Mouse (Mus musculus) midbrain, embryonic 14.5 days (tissue): ENCODE measurements around the gene Gm17606. TPM values are rescaled to one million over a fixed set of nuclear protein-coding genes. Genes with fewer than 3 reads are reported as not detected.

Experiments used
- ATAC-seq: fragments of 200-750 bp; cut with Nextera tagmentation; 2 replicates; pipeline ENCODE4 v1.8.0; 2017; ENCODE audit warnings: moderate number of reproducible peaks, moderate library complexity; ENCODE audit not compliant: low FRiP score, low TSS enrichment
- DNase-seq: peaks from one replicate; pipeline ENCODE4 v3.0.0-alpha.2; 2015
- H3K27ac ChIP-seq: fragments of 300-500 bp; sonication (generic); replicated peaks from 2 replicates; pipeline ENCODE4 v1.5.1; 2014; ENCODE audit warnings: mild to moderate bottlenecking, low read depth, low read length, moderate library complexity
- H3K27me3 ChIP-seq: fragments of 300-500 bp; sonication (generic); 2 replicates; pipeline ENCODE4 v1.6.1; 2014; ENCODE audit warnings: low read length, control low read depth, mixed read lengths; ENCODE audit not compliant: control insufficient read depth, insufficient read depth
- H3K36me3 ChIP-seq: fragments of 300-500 bp; sonication (generic); 2 replicates; pipeline ENCODE4 v1.6.1; 2014; ENCODE audit warnings: low read length, control low read depth; ENCODE audit not compliant: control insufficient read depth, insufficient read depth
- H3K4me1 ChIP-seq: fragments of 300-500 bp; sonication (generic); 2 replicates; pipeline ENCODE4 v1.6.1; 2014; ENCODE audit warnings: mild to moderate bottlenecking, antibody characterized with exemption, low read length, control low read depth; ENCODE audit not compliant: control insufficient read depth, insufficient read depth
- H3K4me2 ChIP-seq: fragments of 300-500 bp; sonication (generic); 2 replicates; pipeline ENCODE4 v1.6.1; 2014; ENCODE audit warnings: mild to moderate bottlenecking, low read length, moderate library complexity
- H3K4me3 ChIP-seq: fragments of 300-500 bp; sonication (generic); replicated peaks from 2 replicates; pipeline ENCODE4 v1.5.1; 2014; ENCODE audit warnings: low read depth, low read length
- H3K9ac ChIP-seq: fragments of 300-500 bp; sonication (generic); replicated peaks from 2 replicates; pipeline ENCODE4 v1.6.1; 2014; ENCODE audit warnings: mild to moderate bottlenecking, low read length, moderate library complexity
- H3K9me3 ChIP-seq: fragments of 300-500 bp; sonication (generic); 2 replicates; pipeline ENCODE4 v1.6.1; 2016; ENCODE audit warnings: low read length, control low read depth, mixed read lengths; ENCODE audit not compliant: control insufficient read depth
- WGBS: fragments of 180-500 bp; shearing (Covaris S2); extraction: QIAGEN DNeasy Blood & Tissue Kit; methylation state at CpG from one replicate; pipeline ENCODE4 v1.1.7; 2014; 5-methylcytosine and 5-hydroxymethylcytosine counted together
- polyA plus RNA-seq: library from polyadenylated mRNA; unstranded; fragments of >200 nt; fragmentation: Nextera tagmentation; extraction: Ambion mirVana; gene quantifications from 2 replicates; pipeline ENCODE4 v1.2.1, GENCODE M21; 2014

The Gm17606 gene
- polyA plus RNA-seq, 1 experiment from 2014 or later = not detected

- no peaks in the 10 kb centered on the region for H3K9me3 ChIP-seq
- H3K36me3 ChIP-seq = peaks cover 50% of the 10 kb centered on the region
- no peak overlapping the region; the same call in 1 of the 2 replicates for H3K9ac ChIP-seq
- no peak for DNase-seq
- 0 out of 2 replicates have a peak, but pooled peaks have one; percentile 6 for ATAC-seq
- H3K4me2 ChIP-seq = no peak overlapping the region
- peak overlapping the region; percentile 63 for H3K27ac ChIP-seq
- no peak overlapping the region for H3K4me3 ChIP-seq
- no peaks in the 10 kb centered on the region for H3K27me3 ChIP-seq
- WGBS = 71% methylated on average over 11 of the region's 11 CpGs
- H3K4me1 ChIP-seq = no peaks in the 10 kb centered on the region
These were observed 10.0 kb upstream of the Gm17606 start for GRCm38 (mm10) chr14:54630583-54631239.

- Histone ChIP-seq H3K36me3 (peaks cover 55% of the 10 kb centered on the region), H3K9ac (no peak overlapping the region), H3K27ac (0 out of 2 replicates have a peak overlapping the region, but pooled peaks have one; percentile 63), H3K4me3 (no peak overlapping the region), H3K27me3 (no peaks in the 10 kb centered on the region), H3K4me1 (no peaks in the 10 kb centered on the region), H3K9me3 (no peaks in the 10 kb centered on the region), H3K4me2 (no peak overlapping the region)
- no peak for DNase-seq
- WGBS = 67% methylated on average over 4 of the region's 4 CpGs
- 0 out of 2 replicates have a peak, but pooled peaks have one; percentile 31 for ATAC-seq
These were observed 9.5 kb upstream of the Gm17606 start for GRCm38 (mm10) chr14:54631240-54631599.

- DNase-seq = no peak
- Histone ChIP-seq H3K27ac (no peak overlapping the region), H3K9ac (no peak overlapping the region), H3K27me3 (no peaks in the 10 kb centered on the region), H3K4me1 (no peaks in the 10 kb centered on the region), H3K4me3 (no peak overlapping the region), H3K4me2 (no peak overlapping the region), H3K9me3 (no peaks in the 10 kb centered on the region), H3K36me3 (peaks cover 65% of the 10 kb centered on the region)
- no peak for ATAC-seq
- 92% methylated on average over 36 of the region's 37 CpGs for WGBS
These were observed 8.5 kb upstream of the Gm17606 start for GRCm38 (mm10) chr14:54632252-54632651.

GRCm38 (mm10) chr14:54634182-54634581 lies 6.6 kb upstream of the Gm17606 start:
- Histone ChIP-seq H3K4me2 (no peak overlapping the region), H3K4me1 (peaks cover 2% of the 10 kb centered on the region), H3K9ac (no peak overlapping the region), H3K27me3 (no peaks in the 10 kb centered on the region), H3K4me3 (no peak overlapping the region), H3K36me3 (peaks cover 84% of the 10 kb centered on the region), H3K9me3 (no peaks in the 10 kb centered on the region), H3K27ac (no peak overlapping the region)
- WGBS = 88% methylated on average over 4 of the region's 4 CpGs
- no peak for ATAC-seq
- no peak for DNase-seq

GRCm38 (mm10) chr14:54636954-54637353 lies 3.8 kb upstream of the Gm17606 start:
- ATAC-seq (no peak), DNase-seq (peak; percentile 67)
- Histone ChIP-seq H3K36me3 (peaks cover 64% of the 10 kb centered on the region), H3K9ac (no peak overlapping the region), H3K4me1 (peaks cover 13% of the 10 kb centered on the region), H3K27me3 (no peaks in the 10 kb centered on the region), H3K27ac (no peak overlapping the region), H3K4me2 (no peak overlapping the region), H3K4me3 (no peak overlapping the region), H3K9me3 (no peaks in the 10 kb centered on the region)
- WGBS = 49% methylated on average over 8 of the region's 8 CpGs

- DNase-seq = no peak
- Histone ChIP-seq H3K9me3 (no peaks in the 10 kb centered on the region), H3K36me3 (peaks cover 64% of the 10 kb centered on the region), H3K27me3 (no peaks in the 10 kb centered on the region), H3K4me2 (no peak overlapping the region), H3K4me3 (no peak overlapping the region), H3K27ac (no peak overlapping the region), H3K9ac (0 out of 2 replicates have a peak overlapping the region, but pooled peaks have one; percentile 6), H3K4me1 (peaks cover 13% of the 10 kb centered on the region)
- 75% methylated on average over 5 of the region's 5 CpGs for WGBS
- no peak for ATAC-seq
These were observed 2.5 kb upstream of the Gm17606 start for GRCm38 (mm10) chr14:54638210-54638609.

- Histone ChIP-seq H3K27me3 (no peaks in the 10 kb centered on the region), H3K27ac (no peak overlapping the region), H3K4me2 (peak overlapping the region; percentile 93), H3K9me3 (no peaks in the 10 kb centered on the region), H3K36me3 (peaks cover 70% of the 10 kb centered on the region), H3K9ac (peak overlapping the region; percentile 56), H3K4me3 (peak overlapping the region; percentile 80), H3K4me1 (peaks cover 13% of the 10 kb centered on the region)
- no peak for DNase-seq
- ATAC-seq = no peak
- WGBS = 13% methylated on average over 4 of the region's 4 CpGs
These were observed 631 bp upstream of the Gm17606 start for GRCm38 (mm10) chr14:54640121-54640520.

GRCm38 (mm10) chr14:54641305-54641969 lies 685 bp downstream of the Gm17606 start, which contains the start of gene Cdh24:
TSS of gene Cdh24 (minus strand) at chr14:54641364.
- H3K36me3 ChIP-seq = peaks cover 74% of the 10 kb centered on the region
- peak within 1 kb of the TSS; percentile 80 for H3K4me3 ChIP-seq
- no peaks in the 10 kb centered on the region for H3K9me3 ChIP-seq
- peak within 1 kb of the TSS; percentile 96 for H3K9ac ChIP-seq
- no peaks in the 10 kb centered on the region for H3K27me3 ChIP-seq
- H3K27ac ChIP-seq = peak within 1 kb of the TSS; percentile 90
- 1% methylated on average over 50 of the region's 52 CpGs for WGBS
- H3K4me1 ChIP-seq = peaks cover 13% of the 10 kb centered on the region
- peak; percentile 96 for DNase-seq
- peak within 1 kb of the TSS; percentile 93 for H3K4me2 ChIP-seq
- peak; percentile 93 for ATAC-seq
